Mouse (Mus musculus) cortical plate, adult 2 months (tissue): ENCODE measurements around the gene Chd1.

Experiments
- CTCF ChIP-seq: fragments of 200-500 bp; IDR thresholded peaks from 2 replicates; pipeline ENCODE4 v1.5.1; 2011; ENCODE audit warnings: mild to moderate bottlenecking, control low read depth, low read length; ENCODE audit not compliant: insufficient read depth; ENCODE audit errors: extremely low read depth
- POLR2A ChIP-seq: fragments of 200-500 bp; IDR thresholded peaks from 2 replicates; pipeline ENCODE4 v1.6.1; 2011; ENCODE audit warnings: mild to moderate bottlenecking, low read length, control low read depth; ENCODE audit not compliant: insufficient read depth; ENCODE audit errors: extremely low read depth

GRCm38 (mm10) chr17:15704475-15705300, at the start of gene Chd1:
- TF ChIP-seq CTCF, result no peak
- peak; percentile 50; the same call in 1 of the 2 replicates for TF ChIP-seq POLR2A
